Mouse (Mus musculus): ENCODE measurements around the gene Dtnbp1.
A peak's percentile ranks its signal among the peaks of the same experiment; 100 is the strongest.

Dtnbp1 gene

DNA sequence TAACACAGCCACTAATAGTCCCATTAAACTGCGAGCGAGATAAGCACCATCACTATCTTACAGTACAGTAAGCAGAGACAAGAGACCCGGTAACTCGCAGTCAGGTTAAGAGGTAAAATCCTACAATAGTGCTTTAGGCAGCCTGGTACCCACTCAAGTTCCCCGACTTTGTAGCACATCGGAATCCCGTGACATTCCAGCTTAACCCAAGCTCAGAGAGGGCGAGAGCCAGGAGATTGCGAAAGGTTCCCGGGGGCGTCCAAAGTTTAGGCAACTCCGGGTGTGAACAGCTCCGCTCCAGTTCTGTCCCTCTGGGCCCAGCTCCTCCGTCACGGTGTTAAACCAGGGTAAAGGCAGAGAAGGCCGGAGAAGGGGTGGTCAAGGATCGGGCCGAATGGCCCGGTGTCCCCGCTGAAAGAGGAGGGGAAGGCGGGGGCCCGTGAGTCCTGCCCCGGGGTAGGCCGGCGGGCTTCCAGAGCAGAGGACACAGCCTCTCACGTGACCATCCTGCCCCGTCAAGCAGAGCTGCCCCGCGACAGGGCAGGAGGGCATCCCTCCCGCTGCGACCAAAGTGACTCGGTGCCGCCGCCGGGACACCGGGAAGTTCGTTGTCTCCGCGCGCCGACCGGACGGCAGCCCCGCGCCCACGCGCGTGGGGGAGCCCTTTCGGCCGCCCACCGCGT is 578 bp downstream of the Dtnbp1 start:
- DNase-seq (ENCODE audit: low spot score): peak; percentile 45

DNA sequence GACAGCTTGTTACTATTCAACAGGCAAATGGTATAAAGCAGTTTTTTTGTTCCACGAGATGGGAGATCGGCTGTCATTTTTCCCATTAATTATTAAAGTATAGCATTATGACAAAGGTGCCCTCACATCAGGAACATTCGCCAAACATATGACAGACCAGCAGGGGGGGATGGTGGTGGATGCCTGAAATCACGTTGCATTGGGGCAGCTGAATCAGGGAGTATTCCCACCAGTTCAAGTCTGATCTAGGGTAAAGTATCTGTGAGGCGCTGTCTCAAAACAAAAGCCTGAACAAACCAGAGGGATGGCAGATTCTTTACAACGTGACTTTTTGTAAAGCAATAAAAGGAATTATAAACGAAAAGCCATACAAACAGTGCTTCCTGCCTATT is 1.1 kb downstream of the Dtnbp1 start:
- peak; percentile 39 for DNase-seq (ENCODE audit: low spot score)

DNA sequence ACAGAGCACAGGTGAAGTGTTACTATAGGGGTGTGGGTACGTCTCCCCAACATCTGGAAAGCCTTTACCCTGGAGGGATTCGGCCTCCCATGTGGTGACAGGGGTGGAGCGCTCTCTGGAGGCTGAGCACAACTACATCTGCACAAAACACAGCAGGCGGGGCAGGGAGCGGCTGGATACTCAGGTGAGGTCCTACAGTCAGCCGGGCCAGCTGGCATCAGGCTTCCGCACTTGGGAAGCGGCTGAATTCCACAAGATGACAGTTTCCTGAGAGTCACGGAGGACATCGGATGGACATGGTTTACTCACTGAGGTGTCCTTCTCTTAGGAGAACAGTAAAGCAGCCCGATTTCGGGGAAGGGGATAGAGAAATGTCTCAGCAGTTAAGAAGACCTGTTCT is 2.7 kb downstream of the Dtnbp1 start:
- no peak for DNase-seq (ENCODE audit: low spot score)

DNA sequence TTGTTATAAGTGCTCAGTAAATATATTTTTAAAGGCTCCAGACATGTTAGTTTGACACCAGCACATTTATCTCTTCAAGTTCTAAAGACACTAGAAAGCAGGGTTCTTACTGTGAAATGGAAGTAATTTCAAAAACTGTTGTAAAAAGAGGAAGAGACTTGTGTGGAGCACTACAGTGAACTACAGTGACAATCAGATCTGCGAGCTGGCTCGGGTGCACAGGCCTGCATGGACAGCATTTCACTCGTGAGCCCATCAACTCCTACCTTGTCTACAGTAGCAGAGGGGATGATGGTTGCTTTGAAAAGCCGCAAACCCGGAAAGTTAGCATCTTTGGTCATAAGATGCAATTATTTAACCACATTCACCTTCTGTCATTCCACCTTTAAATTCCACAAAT is 5.6 kb downstream of the Dtnbp1 start:
- no peak for DNase-seq (ENCODE audit: low spot score)

DNA sequence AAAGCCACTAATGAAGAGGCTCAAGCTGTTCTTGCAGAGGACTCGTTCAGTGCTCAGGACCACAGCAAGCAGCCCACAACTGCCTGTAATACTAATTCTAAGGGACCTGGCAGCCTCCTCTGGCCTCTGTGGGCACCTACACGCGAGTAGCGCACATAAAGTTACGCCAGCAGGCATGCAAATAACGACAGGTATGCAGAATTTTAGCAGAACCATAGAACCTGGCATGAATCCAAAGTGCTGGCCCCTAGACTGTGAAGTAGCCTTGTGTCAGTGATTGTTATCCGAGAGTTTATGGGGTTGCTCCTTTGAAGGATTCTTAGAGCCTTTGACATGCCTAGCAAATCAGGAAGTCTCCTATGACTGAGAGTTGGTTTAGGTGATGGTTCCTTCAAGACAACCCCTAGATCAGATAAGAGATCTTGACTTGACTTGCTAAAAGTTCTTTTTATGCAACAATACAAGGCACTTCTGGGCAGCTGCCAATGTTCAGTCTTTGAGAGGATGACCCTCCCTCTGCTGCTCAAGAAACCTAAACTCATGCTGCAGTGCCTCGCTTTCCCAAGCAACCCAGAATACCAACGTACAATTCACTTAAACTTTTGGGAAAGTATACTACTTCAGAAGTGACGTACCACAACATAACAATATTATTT is 9.3 kb downstream of the Dtnbp1 start:
- no peak for DNase-seq (ENCODE audit: low spot score)

- DNase-seq (ENCODE audit: low spot score): no peak
These were observed 10.0 kb downstream of the Dtnbp1 start for GRCm38 (mm10) chr13:44991936-44992335.

- no peak for DNase-seq (ENCODE audit: low spot score)
These were observed 11.8 kb downstream of the Dtnbp1 start for GRCm38 (mm10) chr13:44990073-44990682.

- DNase-seq (ENCODE audit: low spot score): no peak
These were observed 15.6 kb downstream of the Dtnbp1 start for GRCm38 (mm10) chr13:44986352-44986751.

DNA sequence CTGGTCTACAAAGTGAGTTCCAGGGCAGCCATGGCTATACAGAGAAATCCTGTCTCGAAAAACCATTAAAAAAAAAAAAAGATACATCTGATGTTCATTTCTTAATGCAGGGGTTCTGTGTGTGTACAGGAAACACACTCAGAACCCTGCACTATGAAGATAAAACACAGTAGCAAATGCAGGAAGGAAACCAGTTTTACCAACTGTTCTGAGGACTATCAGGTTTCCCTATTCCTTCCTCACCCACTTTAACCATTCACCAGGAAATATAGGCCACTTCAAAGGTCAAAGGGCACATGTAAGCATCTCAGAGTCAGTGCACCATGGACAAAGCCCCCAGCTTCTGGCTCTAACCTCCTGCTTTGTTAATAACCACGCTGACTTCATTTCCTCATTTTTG is 16.6 kb downstream of the Dtnbp1 start:
- no peak for DNase-seq (ENCODE audit: low spot score)

DNA sequence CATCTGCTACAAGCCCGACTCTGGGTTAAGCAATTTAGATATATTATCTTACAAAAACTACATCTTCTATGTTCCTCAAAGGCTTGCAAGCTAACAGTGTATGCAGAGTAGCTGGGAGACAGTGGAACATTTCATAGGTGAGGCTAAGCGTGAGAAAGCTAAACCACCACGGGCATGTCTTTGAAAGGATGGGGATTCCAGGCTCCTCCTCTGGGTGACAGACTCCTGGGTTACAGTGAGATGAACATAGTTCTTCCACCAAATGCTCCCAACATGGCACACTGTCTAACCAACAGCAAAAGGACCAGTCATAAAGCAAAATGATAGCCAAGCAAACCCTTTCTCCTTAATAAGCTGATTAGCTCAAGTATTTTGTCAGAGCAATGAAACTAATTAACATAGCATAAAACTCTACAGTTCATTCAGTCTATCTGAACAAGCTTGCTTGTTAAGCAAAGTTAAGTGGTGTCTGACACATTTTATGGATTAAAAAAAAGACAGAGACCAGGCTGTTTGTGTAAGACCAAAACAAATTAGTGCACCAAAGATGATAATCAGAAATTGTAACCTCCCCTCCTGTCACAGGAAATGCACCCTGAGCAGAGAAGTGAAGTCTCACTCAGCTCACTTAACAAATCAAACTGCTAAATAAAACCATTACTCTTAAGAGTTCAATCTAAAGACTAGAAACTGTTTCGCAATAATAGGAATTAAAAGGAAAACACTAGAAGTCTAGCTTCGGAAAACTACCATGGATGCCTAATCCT is 18.1 kb downstream of the Dtnbp1 start:
- no peak for DNase-seq (ENCODE audit: low spot score)

- no peak for DNase-seq (ENCODE audit: low spot score)
These were observed 19.1 kb downstream of the Dtnbp1 start for GRCm38 (mm10) chr13:44982799-44983198.

DNA sequence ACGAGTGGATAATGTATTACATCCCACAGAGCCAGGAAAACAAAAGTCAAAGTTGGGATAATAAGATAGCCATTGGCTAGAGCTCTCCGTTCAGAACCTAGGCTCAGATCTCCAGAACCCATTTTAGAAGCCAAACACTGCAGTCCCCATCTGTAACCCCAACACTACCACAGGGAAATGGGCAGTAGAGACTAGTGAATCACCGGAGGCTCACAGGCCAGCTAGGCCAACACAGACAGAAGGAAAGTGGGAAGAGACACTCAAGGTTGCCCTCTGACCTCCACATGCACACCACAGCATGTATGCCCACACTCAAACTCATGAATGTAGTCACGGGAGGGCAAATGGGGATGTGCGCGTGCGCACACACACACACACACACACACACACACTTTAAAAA is 22.5 kb downstream of the Dtnbp1 start:
- DNase-seq (ENCODE audit: low spot score): no peak

DNA sequence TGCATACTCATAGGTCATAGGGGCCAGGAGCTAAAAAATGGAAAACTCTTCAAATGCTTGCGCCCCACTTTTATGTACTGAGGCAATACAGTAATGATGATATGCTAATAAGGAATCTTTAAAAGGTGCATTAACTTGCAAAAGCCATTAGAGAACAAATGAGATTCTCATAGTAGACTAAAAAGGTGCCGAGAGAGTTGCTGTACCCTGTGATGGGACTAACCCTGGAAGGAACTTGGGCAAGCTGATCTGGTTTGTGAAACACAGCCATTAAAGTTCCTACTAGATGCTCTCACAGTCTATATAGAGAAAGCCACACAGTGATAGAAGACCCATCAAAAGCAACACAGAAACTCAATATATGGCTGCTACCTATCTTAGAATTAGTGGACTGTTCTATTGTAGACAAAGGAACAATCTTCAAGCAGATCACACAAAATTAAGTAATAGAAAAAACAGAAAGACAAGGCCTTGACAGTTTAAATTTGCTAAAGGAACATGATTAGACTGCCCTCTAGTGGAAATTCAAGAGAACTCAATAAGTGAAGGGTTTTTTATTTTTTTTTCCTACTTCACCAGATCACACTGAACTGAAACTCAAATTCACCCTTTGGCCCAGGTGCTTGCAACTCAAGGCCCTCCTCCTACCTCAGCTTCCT is 24.3 kb downstream of the Dtnbp1 start:
- no peak for DNase-seq (ENCODE audit: low spot score)

- no peak for DNase-seq (ENCODE audit: low spot score)
These were observed 24.9 kb downstream of the Dtnbp1 start for GRCm38 (mm10) chr13:44977059-44977458.

DNA sequence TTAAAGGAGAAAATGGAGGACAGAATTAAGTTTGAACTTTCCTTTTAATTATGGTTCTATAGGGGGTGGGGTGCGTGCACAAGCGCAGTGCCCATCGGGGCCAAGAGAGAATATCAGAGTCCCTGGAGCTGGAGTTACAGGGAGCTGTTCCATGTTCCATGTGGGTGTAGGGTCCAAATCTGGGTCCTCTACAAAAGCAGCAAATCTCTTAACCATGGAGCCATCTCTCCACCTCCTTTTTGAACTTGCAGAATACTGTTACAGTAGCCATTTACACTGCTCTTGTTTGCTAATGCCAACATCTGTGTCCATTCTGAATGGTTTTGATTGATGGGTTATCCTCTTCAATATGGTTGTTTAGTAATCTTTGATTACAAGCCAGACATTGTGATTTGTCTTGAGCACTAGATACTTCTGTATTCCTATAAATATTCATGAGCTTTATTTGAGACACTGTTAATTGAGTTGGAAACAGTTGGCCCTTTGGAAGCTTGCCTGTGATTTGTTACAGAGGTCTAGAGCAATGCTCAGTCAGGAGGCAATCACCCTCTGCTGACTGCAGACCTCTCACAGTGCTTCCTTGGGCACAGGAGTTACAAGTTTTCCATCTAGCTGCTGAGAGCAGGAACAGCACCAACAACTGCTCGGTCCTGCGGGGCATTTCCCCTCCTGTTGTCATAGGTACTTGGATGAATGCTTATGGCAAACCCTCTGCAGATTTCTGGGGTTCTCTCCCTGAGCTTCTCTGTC is 41.2 kb downstream of the Dtnbp1 start:
- peak; percentile 45 for DNase-seq (ENCODE audit: low spot score)

DNA sequence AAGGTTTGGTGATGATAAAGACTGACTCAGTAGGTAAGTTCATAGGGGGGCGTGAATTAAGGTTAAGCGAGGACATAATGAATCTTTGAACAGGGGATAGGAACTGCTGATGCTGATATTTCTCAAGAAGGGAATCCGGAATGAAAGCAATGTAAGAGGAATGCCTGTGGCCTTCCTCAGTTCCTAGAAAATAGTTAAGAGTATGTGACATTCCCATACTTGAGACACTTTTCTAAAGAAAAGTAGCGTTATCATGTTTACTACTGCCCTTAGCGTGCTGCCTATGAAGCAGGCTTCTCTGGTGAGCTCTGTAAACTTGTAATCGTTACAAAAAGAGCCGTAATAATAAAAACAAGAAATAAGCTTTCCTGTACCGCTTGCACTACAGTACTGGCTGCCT is 44.9 kb downstream of the Dtnbp1 start:
- DNase-seq (ENCODE audit: low spot score): no peak

DNA sequence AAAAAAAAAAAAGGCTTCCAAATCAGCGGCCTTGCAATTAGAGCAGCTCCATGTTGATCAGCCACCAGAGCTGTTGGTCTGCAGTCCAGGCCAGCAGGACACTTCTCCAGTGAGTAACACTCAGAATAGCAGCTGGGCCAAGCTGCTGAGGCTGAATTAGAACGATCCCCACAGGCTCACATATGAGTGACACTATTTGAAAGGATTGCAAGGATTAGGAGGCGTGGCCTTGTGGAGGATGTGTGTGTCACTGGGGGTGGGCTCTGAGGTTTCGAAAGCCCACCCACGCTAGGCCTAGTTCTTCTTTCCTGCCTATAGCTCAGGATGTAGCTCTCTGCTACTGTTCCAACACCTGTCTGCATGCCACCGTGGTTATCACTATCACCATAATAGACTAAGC is 46.2 kb downstream of the Dtnbp1 start:
- no peak for DNase-seq (ENCODE audit: low spot score)

DNA sequence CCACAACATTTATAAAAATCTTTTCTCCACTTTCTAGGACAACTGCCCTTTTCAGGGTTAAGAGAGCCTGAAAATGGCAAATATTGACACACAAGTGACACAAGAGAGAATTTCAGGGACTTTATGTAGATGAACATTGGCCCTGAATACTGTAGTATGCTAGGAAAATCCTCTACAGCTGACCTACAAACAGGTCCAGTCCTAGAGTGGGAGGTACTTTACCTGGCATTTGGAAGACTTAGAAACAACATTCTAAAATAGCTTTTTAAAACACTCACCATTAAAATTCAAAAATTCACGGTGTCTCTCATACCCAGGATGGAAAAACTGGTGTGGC is 47.7 kb downstream of the Dtnbp1 start:
- no peak for DNase-seq (ENCODE audit: low spot score)

GRCm38 (mm10) chr13:44953546-44954231 is 48.3 kb downstream of the Dtnbp1 start:
- no peak for DNase-seq (ENCODE audit: low spot score)

DNA sequence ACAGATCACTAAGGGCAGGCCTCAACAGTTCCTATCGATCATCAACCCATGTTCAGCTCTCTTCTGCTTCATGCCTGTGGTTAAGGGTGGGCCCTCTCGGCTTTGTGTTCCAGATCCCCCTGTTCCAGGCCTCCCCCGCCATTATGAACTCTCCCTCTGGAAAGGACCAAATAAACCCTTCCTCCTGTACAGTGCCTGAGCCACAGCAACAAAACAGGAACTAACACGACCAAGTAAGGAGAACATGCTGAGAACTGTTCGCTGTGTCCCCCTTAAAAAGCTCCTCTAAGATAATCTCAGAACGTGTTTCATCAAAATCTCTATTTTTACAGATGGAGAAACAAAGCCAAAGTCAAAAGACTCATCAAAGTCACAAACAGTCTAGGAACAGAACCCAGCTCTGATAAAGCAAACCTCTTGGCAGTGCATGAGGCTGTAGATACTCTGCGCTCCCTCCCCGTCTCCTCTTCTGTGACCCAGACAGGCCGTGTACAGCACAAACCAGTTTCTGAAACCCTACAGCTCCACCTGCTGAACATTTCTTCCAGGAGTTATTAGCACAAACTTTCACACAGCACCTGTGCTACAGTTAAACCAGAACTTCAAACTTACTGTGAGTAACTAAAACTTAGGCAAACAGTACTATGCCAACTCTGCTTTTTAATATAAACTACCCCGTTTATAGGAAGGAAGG is 49.4 kb downstream of the Dtnbp1 start:
- no peak for DNase-seq (ENCODE audit: low spot score)

All from layer of hippocampus, adult 11-12 months (tissue).